Mouse (Mus musculus) embryonic facial prominence, embryonic 14.5 days (tissue): ENCODE results near the gene Ldb2. TPM values are rescaled to one million over a fixed set of nuclear protein-coding genes. Genes with fewer than 3 reads are reported as not detected.

Experiments
- ATAC-seq: fragments of 200-750 bp; cut with Nextera tagmentation; 2 replicates; pipeline ENCODE4 v1.8.0; 2017; ENCODE audit warnings: low read depth, moderate number of reproducible peaks, moderate TSS enrichment
- DNase-seq: peaks from one replicate; pipeline ENCODE4 v3.0.0-alpha.2; 2015; ENCODE audit warnings: low spot score
- H3K27ac ChIP-seq: fragments of 300-500 bp; sonication (generic); replicated peaks from 2 replicates; pipeline ENCODE4 v1.5.1; 2014; ENCODE audit warnings: low read depth, mild to moderate bottlenecking, low read length, moderate library complexity
- H3K27me3 ChIP-seq: fragments of 300-500 bp; sonication (generic); replicated peaks from 2 replicates; pipeline ENCODE4 v1.6.1; 2014; ENCODE audit warnings: low read length; ENCODE audit not compliant: control insufficient read depth, insufficient read depth
- H3K36me3 ChIP-seq: fragments of 300-500 bp; sonication (generic); 2 replicates; pipeline ENCODE4 v1.6.1; 2014; ENCODE audit warnings: low read length, mixed read lengths; ENCODE audit not compliant: control insufficient read depth, insufficient read depth
- H3K4me1 ChIP-seq: fragments of 300-500 bp; sonication (generic); 2 replicates; pipeline ENCODE4 v1.6.1; 2014; ENCODE audit warnings: antibody characterized with exemption, low read length; ENCODE audit not compliant: control insufficient read depth, insufficient read depth
- H3K4me2 ChIP-seq: fragments of 300-500 bp; sonication (generic); 2 replicates; pipeline ENCODE4 v1.6.1; 2014; ENCODE audit warnings: low read depth, mild to moderate bottlenecking, low read length, moderate library complexity, mixed read lengths
- H3K4me3 ChIP-seq: fragments of 300-500 bp; sonication (generic); 2 replicates; pipeline ENCODE4 v1.5.1; 2014; ENCODE audit warnings: low read depth, mild to moderate bottlenecking, low read length
- H3K9ac ChIP-seq: fragments of 300-500 bp; sonication (generic); 2 replicates; pipeline ENCODE4 v1.6.1; 2014; ENCODE audit warnings: low read depth, mild to moderate bottlenecking, low read length, moderate library complexity, mixed read lengths
- H3K9me3 ChIP-seq: fragments of 300-500 bp; sonication (generic); 2 replicates; pipeline ENCODE4 v1.6.1; 2016; ENCODE audit warnings: low read length; ENCODE audit not compliant: control insufficient read depth
- WGBS: fragments of 180-500 bp; shearing (Covaris S2); extraction: QIAGEN DNeasy Blood & Tissue Kit; methylation state at CpG from one replicate; pipeline ENCODE4 v1.1.7; 2014; 5-methylcytosine and 5-hydroxymethylcytosine counted together
- polyA plus RNA-seq: library from polyadenylated mRNA; unstranded; fragments of >200 nt; fragmentation: Nextera tagmentation; extraction: Ambion mirVana; gene quantifications from 2 replicates; pipeline ENCODE4 v1.2.1, GENCODE M21; 2014

Ldb2 gene
- polyA plus RNA-seq, 1 experiment from 2014 or later: 50.8 TPM

- ATAC-seq: no peak
- H3K9me3 ChIP-seq: no peaks in the 10 kb centered on the region
- no peak overlapping the region for H3K4me2 ChIP-seq
- no peaks in the 10 kb centered on the region for H3K4me1 ChIP-seq
- 0 out of 2 replicates have a peak, but pooled peaks cover 4% of the 10 kb centered on the region for H3K36me3 ChIP-seq
- H3K27ac ChIP-seq: no peak overlapping the region
- 81% methylated on average over 10 of the region's 10 CpGs for WGBS
- no peaks in the 10 kb centered on the region for H3K27me3 ChIP-seq
- DNase-seq: no peak
- H3K4me3 ChIP-seq: no peak overlapping the region
- H3K9ac ChIP-seq: no peak overlapping the region
Measured at GRCm38 (mm10) chr5:44473857-44474762, 325.4 kb downstream of the Ldb2 start.

- H3K4me3 ChIP-seq: no peak overlapping the region
- H3K9me3 ChIP-seq: no peaks in the 10 kb centered on the region
- ATAC-seq (no peak), DNase-seq (no peak)
- H3K4me2 ChIP-seq: no peak overlapping the region
- H3K9ac ChIP-seq: no peak overlapping the region
- WGBS: 78% methylated on average over 4 of the region's 4 CpGs
- H3K36me3 ChIP-seq: no peaks in the 10 kb centered on the region
- no peaks in the 10 kb centered on the region for H3K4me1 ChIP-seq
- no peak overlapping the region for H3K27ac ChIP-seq
- H3K27me3 ChIP-seq: no peaks in the 10 kb centered on the region
Measured at GRCm38 (mm10) chr5:44465238-44465637, 334.2 kb downstream of the Ldb2 start.
